Mouse (Mus musculus): ENCODE results near the gene Calca. TPM values are rescaled to one million over a fixed set of nuclear protein-coding genes. Genes with fewer than 3 reads are reported as not detected.
"Not testable (repeated sequence)": the region's sequence is repeated elsewhere in the genome, so short reads cannot be mapped to it uniquely, and the experiment has no call there.

Gene Calca
- polyA plus RNA-seq, 1 experiment from 2014 or later, result 26.8 TPM

GRCm38 (mm10) chr7:114594391-114594790, 41.8 kb downstream of the Calca start:
- H3K9me3 ChIP-seq (ENCODE audit: control insufficient read depth, low read length); H3K4me2 ChIP-seq (ENCODE audit: low read length); H3K27ac ChIP-seq (ENCODE audit: low read depth, low read length); H3K27me3 ChIP-seq (replicated peaks; ENCODE audit: control insufficient read depth, insufficient read depth, low read length); H3K9ac ChIP-seq (ENCODE audit: low read depth, low read length); H3K4me3 ChIP-seq (ENCODE audit: low read length); H3K4me1 ChIP-seq (ENCODE audit: control insufficient read depth, insufficient read depth, low read depth, low read length); ATAC-seq; H3K36me3 ChIP-seq (ENCODE audit: control insufficient read depth, insufficient read depth, low read length): not testable (repeated sequence)
- WGBS, result 94% methylated on average over 8 of the region's 8 CpGs

- no peak overlapping the region for H3K9ac ChIP-seq (ENCODE audit: low read depth, low read length)
- H3K36me3 ChIP-seq (ENCODE audit: control insufficient read depth, insufficient read depth, low read length), result no peaks in the 10 kb centered on the region
- no peaks in the 10 kb centered on the region for H3K4me1 ChIP-seq (ENCODE audit: control insufficient read depth, insufficient read depth, low read depth, low read length)
- H3K4me3 ChIP-seq (ENCODE audit: low read length), result no peak overlapping the region
- ATAC-seq, result no peak
- no peaks in the 10 kb centered on the region for H3K9me3 ChIP-seq (ENCODE audit: control insufficient read depth, low read length)
- no peaks in the 10 kb centered on the region for H3K27me3 ChIP-seq (replicated peaks; ENCODE audit: control insufficient read depth, insufficient read depth, low read length)
- 58% methylated on average over 2 of the region's 2 CpGs for WGBS
- H3K4me2 ChIP-seq (ENCODE audit: low read length), result no peak overlapping the region
- H3K27ac ChIP-seq (ENCODE audit: low read depth, low read length), result no peak overlapping the region
Observed at GRCm38 (mm10) chr7:114582441-114582840, 53.7 kb downstream of the Calca start.

Other genes with a start within 250 kb of the Calca start
- 3.2 and 3.4 TPM in 2 replicates for gene Pde3b, start 221.1 kb downstream of the Calca start, polyA plus RNA-seq (2015; fragmentation: Nextera tagmentation; extraction: Ambion mirVana)
- 1.1 and 1.2 TPM in 2 replicates for gene Cyp2r1, start 73.4 kb downstream of the Calca start, polyA plus RNA-seq (2015; fragmentation: Nextera tagmentation; extraction: Ambion mirVana)
- gene Calcb, start 82.3 kb upstream of the Calca start, polyA plus RNA-seq (2015; fragmentation: Nextera tagmentation; extraction: Ambion mirVana), result 6.1 and 8.9 TPM in 2 replicates
- gene Insc, start 107.3 kb upstream of the Calca start, polyA plus RNA-seq (2015; fragmentation: Nextera tagmentation; extraction: Ambion mirVana), result 4.1 TPM in 2 replicates